Mouse (Mus musculus) layer of hippocampus, adult 11-12 months (tissue): Measurements from ENCODE around the gene Olfr1265.

Source experiments
- DNase-seq: peaks from one replicate; pipeline ENCODE4 v3.0.0; 2022; ENCODE audit warnings: low spot score

The Olfr1265 gene

DNA sequence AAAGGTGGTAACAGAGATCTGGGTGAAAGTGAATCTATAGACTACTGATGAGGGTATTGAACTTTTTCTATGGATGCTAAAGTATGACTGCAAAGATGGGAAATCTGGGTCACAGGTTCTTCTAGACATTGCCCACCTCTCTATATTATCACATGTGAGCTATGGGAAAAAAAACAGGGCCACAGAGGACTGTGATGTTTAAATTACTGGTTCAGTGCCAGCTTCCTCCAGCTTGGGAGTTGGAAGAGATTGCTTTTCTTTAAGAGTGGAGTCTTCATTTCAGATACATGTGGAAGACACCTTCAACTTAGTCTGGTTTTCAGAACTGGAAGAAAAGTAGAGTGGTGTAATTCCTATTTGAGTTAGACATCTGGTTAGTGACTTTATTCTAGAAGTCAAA lies at the start of gene Olfr1265:
Olfr1265 (plus strand) TSS at position 301 of the 400 bp plus-strand sequence.
- DNase-seq: no peak

DNA sequence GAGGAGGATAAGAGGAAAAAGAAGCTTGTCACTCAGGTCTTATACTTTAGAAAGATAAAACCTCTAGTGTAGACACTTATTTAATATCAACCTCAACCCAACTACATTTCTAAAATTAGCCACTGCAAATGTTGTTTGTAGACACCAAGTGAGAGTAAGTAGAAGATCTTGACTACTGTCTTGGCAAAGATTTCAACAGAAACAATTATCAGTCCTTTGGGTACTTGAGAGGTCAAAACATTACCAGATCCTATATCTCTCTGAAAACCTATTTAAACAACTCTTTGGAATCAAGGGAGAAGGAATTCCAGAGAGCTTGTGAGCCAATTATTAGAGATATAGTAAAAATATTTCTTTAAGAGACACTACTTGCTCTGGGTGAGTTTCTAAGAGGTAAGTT lies 44.2 kb upstream of the Olfr1265 start, which contains the start of gene Olfr1261:
Olfr1261 (plus strand) TSS at position 301 of the 400 bp plus-strand sequence.
- no peak for DNase-seq

DNA sequence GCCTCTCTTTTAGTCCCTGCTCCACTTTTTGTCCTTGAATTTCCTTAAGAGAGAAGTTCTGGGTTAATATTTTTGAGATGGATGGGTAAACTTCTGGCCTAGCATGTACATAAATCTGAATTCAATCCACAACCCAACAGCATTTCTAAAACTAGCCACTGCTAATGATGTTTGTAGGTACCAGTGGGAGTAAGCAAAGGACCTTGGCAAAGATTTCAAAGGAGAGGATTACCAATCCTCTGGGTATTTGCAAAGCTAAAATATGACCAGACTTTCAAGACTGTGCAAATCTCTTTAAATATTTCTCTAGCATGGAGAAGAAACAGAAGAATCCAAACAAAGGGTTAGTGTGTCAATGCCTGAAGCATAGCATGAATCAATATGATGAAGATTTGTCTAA lies 35.3 kb upstream of the Olfr1265 start, which contains the start of gene Olfr1262:
Olfr1262 (plus strand) TSS at position 301 of the 400 bp plus-strand sequence.
- DNase-seq: no peak

DNA sequence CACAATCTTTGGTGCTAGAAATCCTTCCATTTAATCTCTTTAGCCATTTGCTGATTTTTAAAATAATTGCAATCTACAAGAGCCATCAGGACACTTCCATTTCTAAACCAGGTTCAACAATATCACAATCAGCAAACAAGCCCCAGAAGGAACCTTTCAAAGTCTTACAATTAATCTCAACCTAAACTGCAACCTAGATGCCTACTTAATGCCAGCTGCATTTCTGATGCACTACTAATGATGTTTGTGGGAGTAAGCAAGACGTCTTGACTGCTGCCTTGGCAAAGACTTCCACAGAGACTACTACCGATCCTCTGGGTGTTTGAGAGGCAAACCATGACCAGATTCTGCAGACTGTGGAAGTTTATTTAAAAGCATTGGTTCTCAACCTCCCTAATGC lies 23.3 kb upstream of the Olfr1265 start, which contains the start of gene Olfr1263:
Olfr1263 (plus strand) TSS at position 301 of the 400 bp plus-strand sequence.
- DNase-seq: no peak

DNA sequence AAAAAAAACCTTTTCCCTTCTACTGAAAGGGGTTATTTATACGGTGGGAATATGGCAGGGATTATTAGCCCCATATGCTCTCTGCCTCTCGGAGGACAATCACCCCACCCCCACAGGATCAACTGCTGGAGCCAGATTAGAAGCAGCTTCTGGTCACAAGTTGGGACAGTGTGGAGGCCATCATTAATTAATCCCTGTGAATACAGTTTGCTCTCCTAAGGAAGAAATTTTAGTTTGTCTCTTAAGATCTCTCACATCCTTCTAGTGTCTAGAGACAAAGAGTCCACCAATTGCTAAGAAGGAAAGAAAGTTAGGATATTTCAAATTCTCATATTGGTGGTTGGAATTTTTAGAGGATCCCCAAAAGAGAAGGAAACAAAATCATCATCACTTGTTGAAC lies 9.7 kb upstream of the Olfr1265 start, which contains the start of gene Olfr1264:
Olfr1264 (minus strand) TSS at position 101 of the 400 bp plus-strand sequence.
- no peak for DNase-seq

DNA sequence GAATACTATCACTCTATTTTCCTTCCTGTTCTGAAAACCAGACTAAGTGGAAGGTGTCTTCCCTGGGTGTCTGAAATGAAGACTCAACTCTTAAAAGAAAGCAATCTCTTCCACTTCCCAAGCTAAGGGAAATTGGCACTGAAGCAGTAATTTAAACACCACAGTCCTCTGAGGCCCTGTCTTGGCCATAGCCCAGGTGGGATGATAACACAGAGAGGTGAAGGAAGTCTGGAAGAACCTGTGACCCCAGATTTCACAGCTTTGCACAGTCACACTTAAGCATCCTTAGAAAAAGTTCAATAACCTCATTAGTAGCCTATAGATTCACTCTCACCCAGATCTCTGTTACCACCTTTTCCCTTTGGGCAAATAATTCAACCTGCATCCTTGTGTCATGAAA lies 28.4 kb downstream of the Olfr1265 start, which contains the start of gene Olfr140:
Olfr140 (minus strand) TSS at position 101 of the 400 bp plus-strand sequence.
- DNase-seq: no peak

DNA sequence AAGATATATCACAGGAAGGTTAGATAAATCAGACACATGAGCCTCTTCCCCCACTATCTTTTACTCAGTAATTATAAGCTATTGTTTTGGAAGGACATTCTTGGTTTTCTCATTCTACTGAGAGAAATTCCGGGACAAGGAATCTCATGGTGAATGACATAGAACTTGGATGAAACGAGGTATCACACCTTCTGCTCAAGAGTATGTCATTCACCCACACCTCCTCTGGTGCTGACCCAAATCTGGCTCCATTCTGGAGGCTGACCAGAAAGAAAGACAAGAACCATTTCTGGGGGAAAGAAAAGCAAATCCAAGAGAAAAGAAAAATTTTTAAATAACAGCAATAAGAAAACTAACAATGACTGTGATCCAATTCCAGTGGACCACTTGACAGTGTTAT lies 34.9 kb downstream of the Olfr1265 start:
- DNase-seq: no peak
